Mouse (Mus musculus) ES-E14 (cell line): Measurements from ENCODE around the gene Ano9. TPM values are rescaled to one million over a fixed set of nuclear protein-coding genes. Genes with fewer than 3 reads are reported as not detected.

Source experiments
- DNase-seq: peaks from one replicate; pipeline ENCODE4 v3.0.0-alpha.2; 2013; ENCODE audit warnings: low read depth, low spot score
- H3K27ac ChIP-seq: 2 replicates; pipeline ENCODE4 v1.5.1; 2012; ENCODE audit warnings: low read depth, mild to moderate bottlenecking, low read length, moderate library complexity, mixed read lengths; ENCODE audit not compliant: poor library complexity, insufficient read depth, severe bottlenecking
- H3K36me3 ChIP-seq: 2 replicates; pipeline ENCODE4 v1.6.1; 2012; ENCODE audit warnings: mild to moderate bottlenecking, low read length, moderate library complexity, mixed read lengths; ENCODE audit not compliant: control insufficient read depth, poor library complexity, insufficient read depth, severe bottlenecking
- H3K4me1 ChIP-seq, 2 experiments: fragments of 150-350 bp in 1 of 2; sonication (generic) in 1 of 2; 2 replicates each; pipeline ENCODE4 v1.6.1; 2012; ENCODE audit warnings: low read length in 2 of 2, mild to moderate bottlenecking in 1 of 2, mixed read lengths in 1 of 2; ENCODE audit not compliant: control insufficient read depth in 2 of 2, insufficient read depth in 2 of 2, poor library complexity in 1 of 2
- H3K4me3 ChIP-seq, 2 experiments: fragments of 150-350 bp in 1 of 2; sonication (generic) in 1 of 2; 2 replicates each; pipeline ENCODE4 v1.5.1; 2012; ENCODE audit warnings: low read length in 2 of 2, low read depth in 1 of 2, mild to moderate bottlenecking in 1 of 2, mixed read lengths in 1 of 2; ENCODE audit not compliant: insufficient read depth in 1 of 2, poor library complexity in 1 of 2, severe bottlenecking in 1 of 2
- H3K9ac ChIP-seq: 2 replicates; pipeline ENCODE4 v1.6.1; 2012; ENCODE audit warnings: low read depth, mild to moderate bottlenecking, low read length, mixed read lengths; ENCODE audit not compliant: poor library complexity, insufficient read depth, severe bottlenecking
- H3K9me3 ChIP-seq: fragments of 150-350 bp; sonication (generic); 2 replicates; pipeline ENCODE4 v1.6.1; 2012; ENCODE audit warnings: low read depth, mild to moderate bottlenecking, low read length; ENCODE audit not compliant: control insufficient read depth, insufficient read depth
- CHD2 ChIP-seq: IDR thresholded peaks from 2 replicates; pipeline ENCODE4 v1.6.1; 2014; ENCODE audit warnings: mild to moderate bottlenecking, low read depth, low read length, inconsistent platforms
- HCFC1 ChIP-seq: IDR thresholded peaks from 2 replicates; pipeline ENCODE4 v1.6.1; 2012; ENCODE audit warnings: low read length, inconsistent platforms, borderline replicate concordance; ENCODE audit not compliant: insufficient read depth
- MAFK ChIP-seq: IDR thresholded peaks from 2 replicates; pipeline ENCODE4 v1.6.1; 2014; ENCODE audit warnings: mild to moderate bottlenecking, low read depth, low read length, inconsistent platforms; ENCODE audit not compliant: insufficient read depth
- ZC3H11A ChIP-seq: IDR thresholded peaks from 2 replicates; pipeline ENCODE4 v1.6.1; 2012; ENCODE audit warnings: low read depth, mild to moderate bottlenecking, inconsistent platforms, low read length, borderline replicate concordance
- ZNF384 ChIP-seq: IDR thresholded peaks from 2 replicates; pipeline ENCODE4 v1.6.1; 2012; ENCODE audit warnings: low read depth, low read length, inconsistent platforms
- in situ Hi-C, 2 experiments: fragments of 600-800 bp; cut with MboI; formaldehyde crosslinking; loops; one replicate each; pipeline ENCODE4 v1.15.1; 2025; ENCODE audit warnings: low sequenced_read_pairs in 2 of 2, inconsistent platforms in 1 of 2; ENCODE audit not compliant: unreplicated experiment in 2 of 2
- total RNA-seq: library from RNA; depleted of rRNA; stranded (reverse); fragments of 300-350 nt; gene quantifications from 2 replicates; pipeline ENCODE4 v1.2.3, GENCODE M21; 2012

The Ano9 gene
- total RNA-seq, 1 experiment: 26.4 TPM

DNA sequence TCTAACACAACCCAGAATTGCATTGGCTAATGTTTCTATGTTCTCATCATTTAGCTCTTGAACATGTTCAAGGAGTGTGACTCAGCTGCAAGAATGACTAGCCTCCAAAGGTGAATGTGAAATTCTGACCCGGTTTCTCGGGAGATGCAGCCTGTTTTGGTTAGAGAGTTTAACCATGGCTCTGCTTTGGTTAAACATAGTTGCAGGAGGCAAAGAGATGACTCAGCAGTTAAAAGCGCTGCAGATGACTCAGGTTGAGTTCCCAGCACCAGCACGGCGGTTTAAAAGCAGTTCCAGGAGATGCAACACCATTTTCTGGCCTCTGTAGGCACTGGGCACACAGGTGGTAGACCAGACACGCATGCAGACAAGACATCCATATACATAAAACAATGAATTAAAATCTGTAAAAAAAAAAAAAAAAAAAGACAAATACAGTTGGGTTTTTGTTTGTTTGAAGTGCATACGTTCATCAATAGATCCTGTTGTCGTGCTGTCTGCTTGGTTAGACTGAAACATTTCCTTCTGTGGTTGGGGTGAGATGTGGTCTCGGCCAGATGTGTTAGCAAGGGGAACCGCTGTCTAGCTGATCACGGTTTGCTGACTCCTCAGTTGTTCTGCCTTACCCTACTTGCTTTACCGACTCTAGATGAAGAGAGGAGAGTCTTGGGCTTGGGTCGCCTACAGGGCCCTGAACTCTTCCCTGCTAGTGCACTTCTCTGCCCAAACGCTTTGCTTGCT is 58.8 kb downstream of the Ano9 start:
- Histone ChIP-seq H3K4me3 (no peak overlapping the region), H3K4me1 (peaks cover 6 to 12% of the 10 kb centered on the region in 2 experiments), H3K36me3 (peaks cover 2% of the 10 kb centered on the region; the same call in 1 of the 2 replicates), H3K27ac (no peak overlapping the region), H3K9ac (no peak overlapping the region), H3K9me3 (no peaks in the 10 kb centered on the region)
- in situ Hi-C loops: loop anchor here in 1 of 2 experiments (25.0 kb wide), 1 partner anchor 221 kb away; the partner anchor contains the start of genes Odf3, Scgb1c1 and Urah
- no peak for TF ChIP-seq ZNF384
- peak; percentile 85 for TF ChIP-seq MAFK
- no peak for TF ChIP-seq CHD2
- TF ChIP-seq ZC3H11A: no peak
- no peak for TF ChIP-seq HCFC1
- no peak for DNase-seq

- in situ Hi-C loops: loop anchor here in 1 of 2 experiments (25.0 kb wide), 1 partner anchor 220 kb away; the partner anchor contains the start of genes Odf3, Scgb1c1 and Urah
- TF ChIP-seq ZC3H11A (no peak), HCFC1 (no peak), ZNF384 (no peak), MAFK (no peak), CHD2 (no peak)
- peaks cover 6 to 12% of the 10 kb centered on the region in 2 experiments for H3K4me1 ChIP-seq
- no peak overlapping the region for H3K9ac ChIP-seq
- no peaks in the 10 kb centered on the region for H3K9me3 ChIP-seq
- H3K36me3 ChIP-seq: peaks cover under 1% of the 10 kb centered on the region; the same call in 1 of the 2 replicates
- H3K4me3 ChIP-seq: no peak overlapping the region
- no peak overlapping the region for H3K27ac ChIP-seq
- no peak for DNase-seq
Measured at GRCm38 (mm10) chr7:141057541-141057940, 60.1 kb downstream of the Ano9 start.

GRCm38 (mm10) chr7:141056976-141057375 is 60.6 kb downstream of the Ano9 start:
- TF ChIP-seq HCFC1: no peak
- no peak for TF ChIP-seq MAFK
- no peak for TF ChIP-seq ZNF384
- TF ChIP-seq ZC3H11A: no peak
- Histone ChIP-seq H3K4me3 (no peak overlapping the region), H3K9me3 (no peaks in the 10 kb centered on the region), H3K36me3 (no peaks in the 10 kb centered on the region), H3K27ac (no peak overlapping the region), H3K9ac (no peak overlapping the region), H3K4me1 (peaks cover 3 to 10% of the 10 kb centered on the region in 2 experiments)
- no peak for DNase-seq
- in situ Hi-C loops: loop anchor here in 1 of 2 experiments (25.0 kb wide), 1 partner anchor 220 kb away; the partner anchor contains the start of genes Odf3, Scgb1c1 and Urah

- in situ Hi-C loops: loop anchor here in 1 of 2 experiments (25.0 kb wide), 1 partner anchor 218 kb away; the partner anchor contains the start of genes Odf3, Scgb1c1 and Urah
- Histone ChIP-seq H3K9ac (no peak overlapping the region), H3K4me1 (peaks cover 8 to 9% of the 10 kb centered on the region in 2 experiments), H3K27ac (no peak overlapping the region), H3K9me3 (no peaks in the 10 kb centered on the region), H3K4me3 (no peak overlapping the region), H3K36me3 (no peaks in the 10 kb centered on the region)
- 0 out of 2 replicates have a peak, but pooled peaks have one; percentile 6 for TF ChIP-seq ZC3H11A
- no peak for TF ChIP-seq MAFK
- no peak for DNase-seq
Measured at GRCm38 (mm10) chr7:141055785-141056184, 61.8 kb downstream of the Ano9 start.
